Mouse (Mus musculus): Measurements from ENCODE around the gene Kif1b. TPM values are rescaled to one million over a fixed set of nuclear protein-coding genes. Genes with fewer than 3 reads are reported as not detected.

The Kif1b gene
- polyA plus RNA-seq, 2 experiments = 3.6 to 4.6 TPM

GRCm38 (mm10) chr4:149147528-149147927, 160.0 kb downstream of the Kif1b start:
- Histone ChIP-seq H3K27ac (no peak overlapping the region), H3K4me2 (ENCODE audit: low read depth) (no peak overlapping the region), H3K4me1 (replicated peaks; ENCODE audit: control insufficient read depth in 2 of 2, insufficient read depth in 2 of 2, low read length in 1 of 2) (peaks cover 0 to 13% of the 10 kb centered on the region in 2 experiments; a peak in 2 of 4 replicates), H3K27me3 (ENCODE audit: control insufficient read depth, insufficient read depth, low read length) (no peaks in the 10 kb centered on the region), H3K9me3 (ENCODE audit: control insufficient read depth, low read length) (no peaks in the 10 kb centered on the region), H3K9ac (replicated peaks) (no peak overlapping the region), H3K4me3 (ENCODE audit: insufficient read depth in 1 of 2, low read depth in 2 of 2, low read length in 2 of 2) (no peak overlapping the region), H3K36me3 (replicated peaks; ENCODE audit: control insufficient read depth, insufficient read depth, low read depth) (peaks cover 12% of the 10 kb centered on the region)
- no peak for DNase-seq (ENCODE audit: low read depth in 3 of 3, low spot score in 3 of 3)
- 56% methylated on average over 7 of the region's 7 CpGs for WGBS (ENCODE audit: insufficient replicate concordance)
- TF ChIP-seq CTCF (IDR thresholded peaks at IDR 0.05; ENCODE audit: low read depth) = no peak
- no peak for TF ChIP-seq EP300 (IDR thresholded peaks at IDR 0.05; ENCODE audit: low read depth)
- no peak for ATAC-seq (ENCODE audit: insufficient read depth)

- H3K27ac ChIP-seq = no peak overlapping the region
- DNase-seq (ENCODE audit: low read depth in 3 of 3, low spot score in 3 of 3) = no peak
- H3K36me3 ChIP-seq (replicated peaks; ENCODE audit: control insufficient read depth, insufficient read depth, low read depth) = peaks cover 1% of the 10 kb centered on the region; the same call in 1 of the 2 replicates
- TF ChIP-seq CTCF (IDR thresholded peaks at IDR 0.05; ENCODE audit: low read depth) = no peak
- TF ChIP-seq EP300 (IDR thresholded peaks at IDR 0.05; ENCODE audit: low read depth) = no peak
- ATAC-seq (ENCODE audit: insufficient read depth) = no peak
- H3K4me3 ChIP-seq (ENCODE audit: insufficient read depth in 1 of 2, low read depth in 2 of 2, low read length in 2 of 2) = no peak overlapping the region
- no peaks in the 10 kb centered on the region for H3K27me3 ChIP-seq (ENCODE audit: control insufficient read depth, insufficient read depth, low read length)
- WGBS (ENCODE audit: insufficient replicate concordance) = 69% methylated on average over 4 of the region's 4 CpGs
- H3K4me1 ChIP-seq (replicated peaks; ENCODE audit: control insufficient read depth in 2 of 2, insufficient read depth in 2 of 2, low read length in 1 of 2) = peaks cover 0 to 13% of the 10 kb centered on the region in 2 experiments; a peak in 2 of 4 replicates
- no peaks in the 10 kb centered on the region for H3K9me3 ChIP-seq (ENCODE audit: control insufficient read depth, low read length)
- no peak overlapping the region for H3K9ac ChIP-seq (replicated peaks)
- no peak overlapping the region for H3K4me2 ChIP-seq (ENCODE audit: low read depth)
These were observed 162.3 kb downstream of the Kif1b start for GRCm38 (mm10) chr4:149145151-149145550.

- no peaks in the 10 kb centered on the region for H3K9me3 ChIP-seq (ENCODE audit: control insufficient read depth, low read length)
- no peak overlapping the region for H3K27ac ChIP-seq
- 5% methylated on average over 3 of the region's 3 CpGs for WGBS (ENCODE audit: insufficient replicate concordance)
- peaks cover 0 to 13% of the 10 kb centered on the region in 2 experiments; a peak in 2 of 4 replicates for H3K4me1 ChIP-seq (replicated peaks; ENCODE audit: control insufficient read depth in 2 of 2, insufficient read depth in 2 of 2, low read length in 1 of 2)
- TF ChIP-seq CTCF (IDR thresholded peaks at IDR 0.05; ENCODE audit: low read depth) (peak; percentile 97), EP300 (IDR thresholded peaks at IDR 0.05; ENCODE audit: low read depth) (no peak)
- no peak overlapping the region for H3K4me2 ChIP-seq (ENCODE audit: low read depth)
- ATAC-seq (ENCODE audit: insufficient read depth) (peak; percentile 57; the same call in 1 of the 2 replicates), DNase-seq (ENCODE audit: low read depth in 3 of 3, low spot score in 3 of 3) (peak; percentile 42 to 52 (median 46))
- no peaks in the 10 kb centered on the region for H3K27me3 ChIP-seq (ENCODE audit: control insufficient read depth, insufficient read depth, low read length)
- no peak overlapping the region for H3K9ac ChIP-seq (replicated peaks)
- H3K4me3 ChIP-seq (ENCODE audit: insufficient read depth in 1 of 2, low read depth in 2 of 2, low read length in 2 of 2) = no peak overlapping the region
- H3K36me3 ChIP-seq (replicated peaks; ENCODE audit: control insufficient read depth, insufficient read depth, low read depth) = no peaks in the 10 kb centered on the region; the same call in 1 of the 2 replicates
These were observed 163.0 kb downstream of the Kif1b start for GRCm38 (mm10) chr4:149144459-149144858.

GRCm38 (mm10) chr4:149143594-149143993, 163.9 kb downstream of the Kif1b start:
- WGBS (ENCODE audit: insufficient replicate concordance) = 12% methylated on average over 4 of the region's 4 CpGs
- Histone ChIP-seq H3K9me3 (ENCODE audit: control insufficient read depth, low read length) (no peaks in the 10 kb centered on the region), H3K4me1 (replicated peaks; ENCODE audit: control insufficient read depth in 2 of 2, insufficient read depth in 2 of 2, low read length in 1 of 2) (peaks cover 0 to 13% of the 10 kb centered on the region in 2 experiments; a peak in 2 of 4 replicates), H3K36me3 (replicated peaks; ENCODE audit: control insufficient read depth, insufficient read depth, low read depth) (no peaks in the 10 kb centered on the region), H3K4me3 (ENCODE audit: insufficient read depth in 1 of 2, low read depth in 2 of 2, low read length in 2 of 2) (no peak overlapping the region), H3K9ac (replicated peaks) (no peak overlapping the region), H3K27me3 (ENCODE audit: control insufficient read depth, insufficient read depth, low read length) (no peaks in the 10 kb centered on the region), H3K4me2 (ENCODE audit: low read depth) (no peak overlapping the region), H3K27ac (no peak overlapping the region)
- no peak for DNase-seq (ENCODE audit: low read depth in 3 of 3, low spot score in 3 of 3)
- no peak for ATAC-seq (ENCODE audit: insufficient read depth)
- TF ChIP-seq CTCF (IDR thresholded peaks at IDR 0.05; ENCODE audit: low read depth) (no peak), EP300 (IDR thresholded peaks at IDR 0.05; ENCODE audit: low read depth) (no peak)

- H3K36me3 ChIP-seq (replicated peaks; ENCODE audit: control insufficient read depth, insufficient read depth, low read depth) = no peaks in the 10 kb centered on the region
- TF ChIP-seq EP300 (IDR thresholded peaks at IDR 0.05; ENCODE audit: low read depth) = no peak
- no peak for TF ChIP-seq CTCF (IDR thresholded peaks at IDR 0.05; ENCODE audit: low read depth)
- H3K4me3 ChIP-seq (ENCODE audit: insufficient read depth in 1 of 2, low read depth in 2 of 2, low read length in 2 of 2) = no peak overlapping the region
- no peak overlapping the region for H3K4me2 ChIP-seq (ENCODE audit: low read depth)
- 76% methylated on average over 8 of the region's 8 CpGs for WGBS (ENCODE audit: insufficient replicate concordance)
- H3K4me1 ChIP-seq (replicated peaks; ENCODE audit: control insufficient read depth in 2 of 2, insufficient read depth in 2 of 2, low read length in 1 of 2) = peaks cover 3 to 4% of the 10 kb centered on the region in 2 experiments; a peak in 2 of 4 replicates
- no peaks in the 10 kb centered on the region for H3K27me3 ChIP-seq (ENCODE audit: control insufficient read depth, insufficient read depth, low read length)
- H3K9me3 ChIP-seq (ENCODE audit: control insufficient read depth, low read length) = no peaks in the 10 kb centered on the region
- ATAC-seq (ENCODE audit: insufficient read depth) (no peak), DNase-seq (ENCODE audit: low read depth in 3 of 3, low spot score in 3 of 3) (no peak)
- no peak overlapping the region for H3K9ac ChIP-seq (replicated peaks)
- no peak overlapping the region for H3K27ac ChIP-seq
These were observed 169.0 kb downstream of the Kif1b start for GRCm38 (mm10) chr4:149138515-149138914.

All from liver, embryonic 14.5 days (tissue).